Mouse (Mus musculus) thymus, adult 2 months (tissue): ENCODE measurements around the gene Reg3b.

Experiments
- CTCF ChIP-seq: fragments of 200-500 bp; IDR thresholded peaks from 2 replicates; pipeline ENCODE4 v1.5.1; 2012; ENCODE audit warnings: mild to moderate bottlenecking, control low read depth, low read length, moderate library complexity, borderline replicate concordance; ENCODE audit not compliant: control insufficient read depth, poor library complexity, insufficient read depth; ENCODE audit errors: extremely low read depth
- POLR2A ChIP-seq: fragments of 200-500 bp; IDR thresholded peaks from 2 replicates; pipeline ENCODE4 v1.6.1; 2012; ENCODE audit warnings: mild to moderate bottlenecking, low read length, control low read depth, moderate library complexity; ENCODE audit not compliant: control insufficient read depth, poor library complexity, insufficient read depth; ENCODE audit errors: extremely low read depth

DNA sequence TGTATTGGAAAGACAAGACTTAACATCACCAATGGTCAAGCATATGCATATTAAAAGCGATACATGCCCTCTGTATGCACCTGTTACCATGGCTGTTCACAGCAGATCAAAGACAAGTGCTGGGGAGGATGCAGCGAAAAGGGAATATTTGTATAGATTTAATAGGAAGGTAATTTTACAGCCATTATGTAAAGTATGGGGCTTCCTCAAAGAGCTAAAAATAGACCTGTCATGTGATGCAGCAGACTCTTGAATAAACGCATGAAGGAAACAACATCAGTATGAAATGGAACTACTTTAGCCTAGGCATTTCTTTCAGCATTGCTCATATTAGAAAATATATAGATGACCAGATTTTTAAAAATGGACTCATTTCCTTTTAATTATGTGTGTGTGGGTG is 15.2 kb downstream of the Reg3b start:
- no peak for TF ChIP-seq CTCF
- TF ChIP-seq POLR2A = no peak
